In genomic region chr14:55682118-55682493, GRCm38 (mm10) we compare ENCODE assay signal across 8 mouse cellular contexts. TPM values are rescaled to one million over a fixed set of nuclear protein-coding genes. Genes with fewer than 3 reads are reported as not detected.
DNase-seq lines count a peak whose midpoint lies in the region; ATAC-seq and TF ChIP-seq lines count a peak whose summit lies in the region.

No protein-coding gene starts in this region.

- H3K4me3 ChIP-seq in kidney, adult 2 months (ENCODE audit: insufficient read depth, low read depth, low read length): peak overlapping the region; percentile 70
- peak overlapping the region; percentile 81 for H3K4me3 ChIP-seq in brown adipose tissue, adult 24 weeks (ENCODE audit: insufficient read depth, low read depth, low read length)
- H3K4me3 ChIP-seq in hindbrain, embryonic 13.5 days: peak overlapping the region; percentile 73
- peak overlapping the region; percentile 72 for H3K4me3 ChIP-seq in midbrain, embryonic 12.5 days

- no peak for TF ChIP-seq CTCF in kidney, adult 2 months (conservative IDR thresholded peaks at IDR 0.05; ENCODE audit: insufficient read depth, insufficient read length, low read depth, low read length)

- H3K27ac ChIP-seq in kidney, adult 2 months (ENCODE audit: insufficient read depth, low read depth, low read length): 0 out of 2 replicates have a peak overlapping the region, but pooled peaks have one; percentile 43
- peak overlapping the region; percentile 6 for H3K27ac ChIP-seq in brown adipose tissue, adult 24 weeks (replicated peaks; ENCODE audit: low read depth, low read length)
- H3K27ac ChIP-seq in hindbrain, embryonic 13.5 days: 0 out of 2 replicates have a peak overlapping the region, but pooled peaks have one; percentile 74
- H3K27ac ChIP-seq in midbrain, embryonic 12.5 days (replicated peaks): peak overlapping the region; percentile 56; the same call in 1 of the 2 replicates

- DNase-seq in kidney, adult 2 months: no peak
- no peak for DNase-seq in kidney, postnatal 36 days
- no peak for DNase-seq in adrenal gland, postnatal 14 days
- DNase-seq in right cerebral cortex, postnatal 25 days: no peak

- no peak for TF ChIP-seq POLR2A in kidney, adult 2 months (IDR thresholded peaks at IDR 0.05; ENCODE audit: low read depth, low read length)

- H3K36me3 ChIP-seq in kidney, adult 2 months (ENCODE audit: control insufficient read depth, insufficient read depth, low read length): no peaks in the 10 kb centered on the region
- H3K36me3 ChIP-seq in hindbrain, embryonic 13.5 days: peaks cover 31% of the 10 kb centered on the region
- H3K36me3 ChIP-seq in midbrain, embryonic 12.5 days: peaks cover 29% of the 10 kb centered on the region

- no peaks in the 10 kb centered on the region for H3K27me3 ChIP-seq in kidney, adult 2 months (replicated peaks; ENCODE audit: control insufficient read depth, insufficient read depth, low read length)
- H3K27me3 ChIP-seq in hindbrain, embryonic 13.5 days: peaks cover 4% of the 10 kb centered on the region; the same call in 1 of the 2 replicates
- H3K27me3 ChIP-seq in midbrain, embryonic 12.5 days: no peaks in the 10 kb centered on the region

- no peak; the same call in 1 of the 2 replicates for ATAC-seq in hindbrain, embryonic 13.5 days (ENCODE audit: low FRiP score)
- ATAC-seq in midbrain, embryonic 12.5 days (ENCODE audit: low FRiP score, low read depth): peak; percentile 60; the same call in 1 of the 2 replicates
- no peak; the same call in 1 of the 2 replicates for ATAC-seq in frontal cortex, adult (ENCODE audit: low TSS enrichment)

- H3K4me1 ChIP-seq in kidney, adult 2 months (ENCODE audit: control insufficient read depth, insufficient read depth, low read length): peaks cover 2% of the 10 kb centered on the region; the same call in 1 of the 2 replicates
- no peaks in the 10 kb centered on the region for H3K4me1 ChIP-seq in brown adipose tissue, adult 24 weeks (ENCODE audit: control insufficient read depth, insufficient read depth, insufficient read length, low read length)
- peaks cover 13% of the 10 kb centered on the region for H3K4me1 ChIP-seq in hindbrain, embryonic 13.5 days (replicated peaks)
- peaks cover 11% of the 10 kb centered on the region for H3K4me1 ChIP-seq in midbrain, embryonic 12.5 days

- 6% methylated on average over 3 of the region's 3 CpGs for WGBS in kidney, adult 2 months
- WGBS in hindbrain, embryonic 13.5 days: 16% methylated on average over 3 of the region's 3 CpGs
- 16% methylated on average over 3 of the region's 3 CpGs for WGBS in midbrain, embryonic 12.5 days

- H3K4me2 ChIP-seq in hindbrain, embryonic 13.5 days: peak overlapping the region; percentile 78
- peak overlapping the region; percentile 75 for H3K4me2 ChIP-seq in midbrain, embryonic 12.5 days (replicated peaks)

- peak overlapping the region; percentile 63 for H3K9ac ChIP-seq in hindbrain, embryonic 13.5 days
- peak overlapping the region; percentile 73; the same call in 1 of the 2 replicates for H3K9ac ChIP-seq in midbrain, embryonic 12.5 days (replicated peaks)

- no peaks in the 10 kb centered on the region for H3K9me3 ChIP-seq in hindbrain, embryonic 13.5 days
- no peaks in the 10 kb centered on the region for H3K9me3 ChIP-seq in midbrain, embryonic 12.5 days

RNA-seq across cellular contexts. Expression of gene Tinf2, which starts 0.5 kb away (rescaled TPM):
- 9.9 and 10.2 TPM in 2 replicates for polyA plus RNA-seq in kidney, adult 2 months (2012; rRNA removed)
- 8.2 and 9.2 TPM in 2 replicates for polyA plus RNA-seq in brown adipose tissue, adult 24 weeks (2012; ENCODE audit: insufficient read depth, insufficient read length, missing spikeins)
- 28.0 and 31.8 TPM in 2 replicates for polyA plus RNA-seq in hindbrain, embryonic 13.5 days (2015; fragmentation: Nextera tagmentation; extraction: Ambion mirVana)
- polyA plus RNA-seq in midbrain, embryonic 12.5 days (2016; fragmentation: Nextera tagmentation; extraction: Ambion mirVana): 53.5 and 55.4 TPM in 2 replicates
- total RNA-seq in adrenal gland, postnatal 14 days (2021): 26.1 and 27.4 TPM in 2 replicates

RNA-seq across cellular contexts. Expression of gene Nedd8, which starts 10.2 kb away (rescaled TPM):
- polyA plus RNA-seq in kidney, adult 2 months (2012; rRNA removed): 321 and 438 TPM in 2 replicates
- 243 and 245 TPM in 2 replicates for polyA plus RNA-seq in brown adipose tissue, adult 24 weeks (2012; ENCODE audit: insufficient read depth, insufficient read length, missing spikeins)
- polyA plus RNA-seq in hindbrain, embryonic 13.5 days (2015; fragmentation: Nextera tagmentation; extraction: Ambion mirVana): 585 and 628 TPM in 2 replicates
- polyA plus RNA-seq in midbrain, embryonic 12.5 days (2016; fragmentation: Nextera tagmentation; extraction: Ambion mirVana): 515 and 554 TPM in 2 replicates
- total RNA-seq in adrenal gland, postnatal 14 days (2021): 297 and 307 TPM in 2 replicates

RNA-seq across cellular contexts. Expression of gene Gmpr2, which starts 10.4 kb away (rescaled TPM):
- polyA plus RNA-seq in kidney, adult 2 months (2012; rRNA removed): 18.7 and 21.7 TPM in 2 replicates
- polyA plus RNA-seq in brown adipose tissue, adult 24 weeks (2012; ENCODE audit: insufficient read depth, insufficient read length, missing spikeins): 19.8 and 20.3 TPM in 2 replicates
- polyA plus RNA-seq in hindbrain, embryonic 13.5 days (2015; fragmentation: Nextera tagmentation; extraction: Ambion mirVana): 51.1 and 52.9 TPM in 2 replicates
- 56.4 and 64.8 TPM in 2 replicates for polyA plus RNA-seq in midbrain, embryonic 12.5 days (2016; fragmentation: Nextera tagmentation; extraction: Ambion mirVana)
- 24.0 and 25.8 TPM in 2 replicates for total RNA-seq in adrenal gland, postnatal 14 days (2021)

RNA-seq across cellular contexts. Expression of gene Mdp1, which starts 21.8 kb away (rescaled TPM):
- 22.4 and 27.2 TPM in 2 replicates for polyA plus RNA-seq in kidney, adult 2 months (2012; rRNA removed)
- polyA plus RNA-seq in brown adipose tissue, adult 24 weeks (2012; ENCODE audit: insufficient read depth, insufficient read length, missing spikeins): 29.0 and 33.3 TPM in 2 replicates
- 74.7 and 77.5 TPM in 2 replicates for polyA plus RNA-seq in hindbrain, embryonic 13.5 days (2015; fragmentation: Nextera tagmentation; extraction: Ambion mirVana)
- polyA plus RNA-seq in midbrain, embryonic 12.5 days (2016; fragmentation: Nextera tagmentation; extraction: Ambion mirVana): 63.8 and 67.2 TPM in 2 replicates
- 50.4 and 60.3 TPM in 2 replicates for total RNA-seq in adrenal gland, postnatal 14 days (2021)

RNA-seq across cellular contexts. Expression of gene Tgm1, which starts 31.6 kb away (rescaled TPM):
- 29.6 and 30.1 TPM in 2 replicates for polyA plus RNA-seq in kidney, adult 2 months (2012; rRNA removed)
- polyA plus RNA-seq in brown adipose tissue, adult 24 weeks (2012; ENCODE audit: insufficient read depth, insufficient read length, missing spikeins): not detected in 2 replicates
- 0.19 and 0.47 TPM in 2 replicates for polyA plus RNA-seq in hindbrain, embryonic 13.5 days (2015; fragmentation: Nextera tagmentation; extraction: Ambion mirVana)
- polyA plus RNA-seq in midbrain, embryonic 12.5 days (2016; fragmentation: Nextera tagmentation; extraction: Ambion mirVana): 0.56 and 0.59 TPM in 2 replicates
- total RNA-seq in adrenal gland, postnatal 14 days (2021): 0.74 and 2.3 TPM in 2 replicates

Comparison
In these comparisons a context has a peak if more than half of its experiments do, and no peak if none do; other contexts are left out.
1. H3K27ac ChIP-seq: peak in every context shown above with its lines; median percentile 74 in hindbrain, embryonic 13.5 days; 56 in midbrain, embryonic 12.5 days; 43 in kidney, adult 2 months; 6 in brown adipose tissue, adult 24 weeks.